Mouse (Mus musculus) forebrain, embryonic 16.5 days (tissue): Measurements from ENCODE around the gene Gm13539. TPM values are rescaled to one million over a fixed set of nuclear protein-coding genes. Genes with fewer than 3 reads are reported as not detected.
"Not testable (repeated sequence)": the region's sequence is repeated elsewhere in the genome, so short reads cannot be mapped to it uniquely, and the experiment has no call there.

Experiments
- ATAC-seq: fragments of 200-750 bp; cut with Nextera tagmentation; 2 replicates; pipeline ENCODE4 v1.8.0; 2017; ENCODE audit warnings: mild to moderate bottlenecking, moderate library complexity
- H3K27ac ChIP-seq: fragments of 300-500 bp; sonication (generic); 2 replicates; pipeline ENCODE4 v1.5.1; 2014; ENCODE audit warnings: low read length, control low read depth
- H3K27me3 ChIP-seq: fragments of 300-500 bp; sonication (generic); replicated peaks from 2 replicates; pipeline ENCODE4 v1.6.1; 2014; ENCODE audit warnings: low read length; ENCODE audit not compliant: control insufficient read depth, insufficient read depth
- H3K36me3 ChIP-seq: fragments of 300-500 bp; sonication (generic); 2 replicates; pipeline ENCODE4 v1.6.1; 2014; ENCODE audit not compliant: control insufficient read depth, insufficient read depth
- H3K4me1 ChIP-seq: fragments of 300-500 bp; sonication (generic); replicated peaks from 2 replicates; pipeline ENCODE4 v1.6.1; 2014; ENCODE audit warnings: low read length; ENCODE audit not compliant: control insufficient read depth, insufficient read depth
- H3K4me2 ChIP-seq: fragments of 300-500 bp; sonication (generic); 2 replicates; pipeline ENCODE4 v1.6.1; 2014; ENCODE audit warnings: mild to moderate bottlenecking, low read length, control low read depth
- H3K4me3 ChIP-seq: fragments of 300-500 bp; sonication (generic); replicated peaks from 2 replicates; pipeline ENCODE4 v1.5.1; 2014; ENCODE audit warnings: mild to moderate bottlenecking, low read length, control low read depth
- H3K9ac ChIP-seq: fragments of 300-500 bp; sonication (generic); replicated peaks from 2 replicates; pipeline ENCODE4 v1.6.1; 2014; ENCODE audit warnings: low read depth, low read length, control low read depth
- H3K9me3 ChIP-seq: fragments of 300-500 bp; sonication (generic); 2 replicates; pipeline ENCODE4 v1.6.1; 2016; ENCODE audit warnings: low read length; ENCODE audit not compliant: control insufficient read depth
- WGBS: fragments of 180-500 bp; shearing (Covaris S2); extraction: QIAGEN DNeasy Blood & Tissue Kit; methylation state at CpG from one replicate; pipeline ENCODE4 v1.1.7; 2014; 5-methylcytosine and 5-hydroxymethylcytosine counted together
- polyA plus RNA-seq: library from polyadenylated mRNA; unstranded; fragments of >200 nt; fragmentation: Nextera tagmentation; extraction: Ambion mirVana; gene quantifications from 2 replicates; pipeline ENCODE4 v1.2.1, GENCODE M21; 2015

Gm13539 gene
- polyA plus RNA-seq, 1 experiment from 2014 or later: not detected

DNA sequence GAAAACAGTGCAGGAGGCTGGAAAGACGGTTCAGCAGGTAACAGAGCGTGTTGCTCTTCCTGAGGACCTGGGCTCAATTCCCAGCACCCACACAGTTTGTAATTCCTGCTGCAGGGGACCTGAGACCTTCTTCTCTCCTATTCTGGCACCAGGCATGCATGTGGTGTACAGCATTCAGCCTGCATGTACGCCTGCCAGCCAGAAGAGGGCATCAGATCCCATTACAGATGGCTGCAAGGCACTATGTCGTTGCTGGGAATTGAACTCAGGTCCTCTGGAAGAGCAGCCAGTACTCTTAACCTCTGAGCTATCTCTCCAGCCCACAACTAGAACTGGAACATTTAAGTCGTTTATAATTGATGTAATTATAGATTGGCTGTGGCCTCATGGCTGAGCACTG is 31.3 kb downstream of the Gm13539 start:
- no peaks in the 10 kb centered on the region for H3K9me3 ChIP-seq
- H3K27ac ChIP-seq: no peak overlapping the region
- no peak overlapping the region for H3K4me3 ChIP-seq
- no peak for ATAC-seq
- no peak overlapping the region for H3K4me2 ChIP-seq
- no peaks in the 10 kb centered on the region for H3K36me3 ChIP-seq
- H3K4me1 ChIP-seq: no peaks in the 10 kb centered on the region
- no peak overlapping the region for H3K9ac ChIP-seq
- 81% methylated on average over 5 of the region's 5 CpGs for WGBS
- no peaks in the 10 kb centered on the region for H3K27me3 ChIP-seq

DNA sequence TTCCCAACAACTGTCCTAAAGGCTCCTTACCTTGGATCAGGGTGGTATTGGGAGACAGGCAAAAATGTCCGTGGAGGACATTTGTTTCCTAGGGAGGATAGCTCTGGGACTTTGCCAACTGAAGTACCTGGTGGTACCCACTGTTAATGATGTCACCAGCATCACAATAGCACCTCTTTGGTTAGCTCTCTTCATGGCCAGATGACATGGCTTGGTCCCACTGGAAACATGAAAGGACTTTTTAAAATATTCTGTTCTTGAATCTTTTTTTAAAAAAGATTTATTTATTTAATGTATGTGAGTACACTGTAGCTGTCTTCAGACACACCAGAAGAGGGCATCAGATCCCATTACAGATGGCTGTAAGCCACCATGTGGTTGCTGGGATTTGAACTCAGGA is 33.7 kb downstream of the Gm13539 start, which contains the start of gene Glt6d1:
Gene Glt6d1, minus strand, starts transcription at position 101 of the 400 bp plus-strand sequence.
- not testable (repeated sequence) for H3K27ac ChIP-seq, ATAC-seq, H3K4me3 ChIP-seq, H3K36me3 ChIP-seq, H3K4me2 ChIP-seq, H3K9me3 ChIP-seq, H3K4me1 ChIP-seq, H3K27me3 ChIP-seq, H3K9ac ChIP-seq
- WGBS: 82% methylated on average over 1 of the region's 1 CpGs

DNA sequence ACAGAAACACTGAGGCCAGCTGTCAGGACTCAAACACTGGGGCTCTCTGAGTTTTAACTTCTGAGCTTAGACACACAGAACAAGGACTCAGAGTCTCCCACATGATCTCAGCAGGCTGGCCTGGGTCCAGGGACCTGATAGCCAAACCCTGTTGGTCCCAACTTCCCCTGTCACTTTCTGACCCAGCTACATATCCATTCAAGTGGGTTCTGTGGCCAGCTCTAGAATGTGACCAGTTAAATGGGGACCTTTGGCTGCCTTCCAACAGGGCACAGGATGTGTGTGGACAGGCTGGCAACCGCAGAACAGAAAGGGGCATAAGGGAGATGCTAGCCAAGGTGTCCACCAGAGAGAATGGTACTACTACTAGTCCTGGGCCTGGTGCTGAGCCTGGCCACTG is 40.7 kb downstream of the Gm13539 start, which contains the start of gene Lcn9:
Gene Lcn9, plus strand, starts transcription at position 348 of the 400 bp plus-strand sequence.
- Histone ChIP-seq H3K9ac (no peak within 1 kb of the TSS), H3K4me2 (no peak within 1 kb of the TSS), H3K27me3 (no peaks in the 10 kb centered on the region), H3K9me3 (0 out of 2 replicates have a peak, but pooled peaks cover 2% of the 10 kb centered on the region), H3K4me1 (no peaks in the 10 kb centered on the region), H3K4me3 (no peak within 1 kb of the TSS), H3K36me3 (no peaks in the 10 kb centered on the region), H3K27ac (no peak within 1 kb of the TSS)
- WGBS: 89% methylated on average over 1 of the region's 1 CpGs
- no peak for ATAC-seq

DNA sequence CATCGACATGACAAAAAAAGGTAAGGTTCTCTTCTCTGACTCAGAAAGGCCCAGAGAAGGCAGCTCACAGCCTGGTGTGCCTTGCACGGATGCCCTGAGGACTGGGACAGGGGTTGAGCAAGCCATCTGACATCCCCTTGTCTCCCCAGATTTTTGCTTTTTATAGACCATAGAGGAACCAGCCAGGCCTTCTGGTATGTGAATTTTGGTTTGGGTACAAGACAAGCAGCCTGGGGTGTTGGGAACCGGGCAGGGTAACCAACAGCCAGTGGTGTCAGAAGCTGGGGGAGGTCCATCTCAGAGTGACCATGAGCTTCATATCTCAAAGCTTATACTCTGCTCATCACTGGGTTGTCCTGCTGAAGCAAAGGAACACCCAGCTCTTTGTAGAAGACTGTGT is 42.7 kb downstream of the Gm13539 start:
- 90% methylated on average over 3 of the region's 3 CpGs for WGBS
- H3K36me3 ChIP-seq: no peaks in the 10 kb centered on the region
- H3K9ac ChIP-seq: no peak overlapping the region
- H3K27me3 ChIP-seq: no peaks in the 10 kb centered on the region
- ATAC-seq: no peak
- no peak overlapping the region for H3K4me3 ChIP-seq
- no peak overlapping the region for H3K4me2 ChIP-seq
- no peak overlapping the region for H3K27ac ChIP-seq
- no peaks in the 10 kb centered on the region for H3K4me1 ChIP-seq
- 0 out of 2 replicates have a peak, but pooled peaks cover 2% of the 10 kb centered on the region for H3K9me3 ChIP-seq

DNA sequence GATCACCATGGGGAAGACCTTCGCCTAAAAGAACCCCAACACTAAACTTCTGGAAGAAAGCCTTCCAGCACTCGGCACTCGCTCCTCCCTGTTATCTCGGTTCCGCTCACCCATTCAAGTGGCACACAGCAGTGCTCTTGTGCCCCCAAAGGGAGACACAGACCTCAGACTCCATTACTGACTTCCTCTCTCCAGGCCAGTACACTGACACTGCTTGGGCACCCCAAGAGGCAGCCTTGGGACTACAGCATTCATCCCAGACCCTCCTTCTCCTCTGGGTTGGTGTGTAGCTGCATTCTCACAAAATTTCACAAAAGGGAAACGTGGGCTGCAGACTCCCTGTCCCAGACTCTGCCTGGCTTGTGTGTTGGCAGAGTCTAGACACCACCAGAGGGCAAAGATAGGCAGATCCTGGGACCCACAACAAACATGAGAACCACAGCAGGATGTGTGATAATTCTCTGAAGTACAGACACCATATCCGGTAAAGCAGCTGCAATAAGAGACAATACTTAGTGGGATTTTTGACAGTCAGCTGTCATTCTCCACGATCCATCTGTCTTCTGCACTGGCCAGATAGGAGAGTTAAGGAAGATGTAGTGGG is 46.4 kb downstream of the Gm13539 start:
- Histone ChIP-seq H3K9ac (no peak overlapping the region), H3K36me3 (no peaks in the 10 kb centered on the region), H3K27ac (no peak overlapping the region), H3K9me3 (no peaks in the 10 kb centered on the region), H3K4me2 (no peak overlapping the region), H3K4me1 (no peaks in the 10 kb centered on the region), H3K27me3 (no peaks in the 10 kb centered on the region), H3K4me3 (no peak overlapping the region)
- no peak for ATAC-seq
- WGBS: 72% methylated on average over 8 of the region's 8 CpGs

DNA sequence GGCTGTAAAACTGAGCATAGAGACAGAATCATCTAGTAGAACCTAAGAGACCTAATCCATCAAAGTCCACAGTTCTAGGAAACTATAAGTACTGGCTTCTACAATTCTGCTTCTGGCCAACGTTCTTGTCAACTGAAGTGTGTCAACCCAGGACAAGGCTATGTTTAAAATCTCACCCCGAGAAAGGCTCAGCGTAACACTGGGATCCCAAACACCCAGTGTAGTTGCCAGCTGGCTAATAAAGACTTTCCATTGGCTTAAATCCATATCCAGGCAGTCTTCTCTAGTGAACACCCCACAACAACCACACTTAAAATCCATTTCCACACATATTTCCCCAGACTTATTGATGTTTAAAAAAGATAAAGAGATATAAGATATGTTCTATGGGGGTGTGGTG is 48.7 kb downstream of the Gm13539 start:
- no peak overlapping the region for H3K9ac ChIP-seq
- WGBS: 57% methylated on average over 3 of the region's 3 CpGs
- H3K4me1 ChIP-seq: no peaks in the 10 kb centered on the region

DNA sequence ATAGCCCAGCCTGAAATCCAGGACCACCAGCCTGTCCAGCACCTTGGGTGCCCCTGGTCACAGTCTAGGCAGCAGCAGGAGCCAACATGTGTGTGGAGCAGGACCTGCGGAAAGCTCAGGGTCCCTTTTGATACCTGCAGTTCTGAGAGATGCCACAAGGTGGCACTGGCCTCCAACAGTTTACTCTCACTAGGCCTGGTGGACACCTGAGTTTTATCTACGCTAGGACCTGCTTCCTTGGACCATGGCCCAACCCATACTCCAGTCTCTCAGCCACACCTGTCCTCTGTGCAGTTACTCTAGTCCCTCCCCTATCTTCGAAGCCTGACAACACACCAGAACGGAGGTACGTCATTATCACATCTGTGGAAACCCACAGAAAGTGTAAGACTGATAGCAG is 54.2 kb downstream of the Gm13539 start:
- 0 out of 2 replicates have a peak, but pooled peaks cover 2% of the 10 kb centered on the region for H3K27me3 ChIP-seq
- ATAC-seq: peak; percentile 52
- WGBS: 48% methylated on average over 5 of the region's 5 CpGs

More for the DNA sequence above, 48.7 kb downstream of the Gm13539 start:
- no peak overlapping the region for H3K4me3 ChIP-seq
- no peaks in the 10 kb centered on the region for H3K9me3 ChIP-seq
- H3K27me3 ChIP-seq: 0 out of 2 replicates have a peak, but pooled peaks cover 2% of the 10 kb centered on the region
- no peaks in the 10 kb centered on the region for H3K36me3 ChIP-seq
- ATAC-seq: no peak
- no peak overlapping the region for H3K27ac ChIP-seq
- H3K4me2 ChIP-seq: no peak overlapping the region

More for the DNA sequence above, 54.2 kb downstream of the Gm13539 start:
- Histone ChIP-seq H3K9ac (no peak overlapping the region), H3K4me2 (no peak overlapping the region), H3K4me3 (no peak overlapping the region), H3K4me1 (no peaks in the 10 kb centered on the region), H3K9me3 (no peaks in the 10 kb centered on the region), H3K27ac (no peak overlapping the region), H3K36me3 (no peaks in the 10 kb centered on the region)

Other genes starting within 250 kb of the Gm13539 start
- gene Traf2, start 235.3 kb upstream of the Gm13539 start, polyA plus RNA-seq: 26.8 and 29.5 TPM in 2 replicates
- gene Edf1, start 224.4 kb upstream of the Gm13539 start, polyA plus RNA-seq: 327 and 359 TPM in 2 replicates
- 1.0 and 2.8 TPM in 2 replicates for gene Mamdc4, start 207.4 kb upstream of the Gm13539 start, polyA plus RNA-seq
- gene Phpt1, start 207.0 kb upstream of the Gm13539 start, polyA plus RNA-seq: 141 and 145 TPM in 2 replicates
- gene Ajm1, start 200.5 kb upstream of the Gm13539 start, polyA plus RNA-seq: 5.8 and 7.7 TPM in 2 replicates
- gene Rabl6, start 173.7 kb upstream of the Gm13539 start, polyA plus RNA-seq: 67.5 and 73.6 TPM in 2 replicates
- gene Ccdc183, start 164.6 kb upstream of the Gm13539 start, polyA plus RNA-seq: 0.17 and 0.24 TPM in 2 replicates
- 20.6 and 28.9 TPM in 2 replicates for gene Tmem141, start 160.3 kb upstream of the Gm13539 start, polyA plus RNA-seq
- gene Fcna, start 154.2 kb upstream of the Gm13539 start, polyA plus RNA-seq: 2.3 and 4.1 TPM in 2 replicates
- not detected in 2 replicates for gene Lcn8, start 129.1 kb upstream of the Gm13539 start, polyA plus RNA-seq
- not detected in 2 replicates for gene Lcn5, start 124.3 kb upstream of the Gm13539 start, polyA plus RNA-seq
- not detected in 2 replicates for gene Lcn6, start 105.5 kb upstream of the Gm13539 start, polyA plus RNA-seq
- not detected in 2 replicates for gene Lcn10, start 99.5 kb upstream of the Gm13539 start, polyA plus RNA-seq
- gene Obp2a, start 82.2 kb upstream of the Gm13539 start, polyA plus RNA-seq: not detected in 2 replicates
- 105 and 127 TPM in 2 replicates for gene Bmyc, start 75.5 kb upstream of the Gm13539 start, polyA plus RNA-seq
- not detected in 2 replicates for gene Obp2b, start 45.2 kb upstream of the Gm13539 start, polyA plus RNA-seq
- not detected in 2 replicates for gene Lcn3, start 16.7 kb upstream of the Gm13539 start, polyA plus RNA-seq
- gene Lcn11, start 5.2 kb upstream of the Gm13539 start, polyA plus RNA-seq: not detected in 2 replicates
- gene Glt6d1, start 33.6 kb downstream of the Gm13539 start, polyA plus RNA-seq: not detected in 2 replicates
- not detected in 2 replicates for gene Lcn9, start 40.9 kb downstream of the Gm13539 start, polyA plus RNA-seq
- not detected in 2 replicates for gene Sohlh1, start 65.0 kb downstream of the Gm13539 start, polyA plus RNA-seq
- gene Kcnt1, start 81.5 kb downstream of the Gm13539 start, polyA plus RNA-seq: 6.0 and 13.3 TPM in 2 replicates
- gene Camsap1, start 201.0 kb downstream of the Gm13539 start, polyA plus RNA-seq: 70.2 and 75.4 TPM in 2 replicates
- 113 and 117 TPM in 2 replicates for gene Ubac1, start 239.5 kb downstream of the Gm13539 start, polyA plus RNA-seq